Mouse (Mus musculus): Measurements from ENCODE around the gene Pan2. TPM values are rescaled to one million over a fixed set of nuclear protein-coding genes. Genes with fewer than 3 reads are reported as not detected.

The Pan2 gene
- 4.9 and 7.2 TPM in 2 replicates for polyA plus RNA-seq (2012; ENCODE audit: low replicate concordance)

GRCm38 (mm10) chr10:128303126-128304021 lies at the start of gene Pan2:
TSS of gene Pan2 (plus strand) at chr10:128303335.

DNA sequence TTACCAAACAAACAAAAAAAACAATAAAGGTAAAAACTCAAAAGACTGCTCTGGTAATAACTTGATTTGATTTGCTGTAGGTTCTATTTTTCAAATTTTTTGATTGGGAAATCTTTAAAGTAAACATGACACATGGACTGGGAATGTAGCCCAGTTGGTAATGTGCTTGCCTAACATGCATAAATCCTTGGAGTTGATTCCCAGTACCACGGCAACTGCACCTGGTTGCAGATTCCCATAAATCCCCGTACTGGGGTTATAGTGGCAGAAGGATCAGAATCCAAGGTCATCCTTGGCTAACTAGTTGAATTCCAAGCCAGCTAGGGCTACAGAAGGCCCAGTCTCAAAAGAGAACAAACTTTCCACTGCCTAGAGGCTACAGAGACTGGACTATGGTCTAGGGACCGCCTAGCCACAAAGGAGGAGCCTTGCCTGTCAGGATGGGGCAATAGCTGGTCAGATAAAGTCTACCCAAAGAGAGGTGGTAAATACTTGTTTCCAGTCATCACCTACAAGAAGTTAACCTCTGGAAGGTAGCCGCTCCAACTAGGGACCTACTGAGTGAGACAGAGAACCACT lies 49.4 kb upstream of the Pan2 start, which contains the start of gene Apon:
Apon (plus strand) TSS at position 420 of the 579 bp plus-strand sequence.

GRCm38 (mm10) chr10:128268371-128268770 lies 34.8 kb upstream of the Pan2 start, which contains the start of gene Apof:
TSS of gene Apof (plus strand) at chr10:128268671.

DNA sequence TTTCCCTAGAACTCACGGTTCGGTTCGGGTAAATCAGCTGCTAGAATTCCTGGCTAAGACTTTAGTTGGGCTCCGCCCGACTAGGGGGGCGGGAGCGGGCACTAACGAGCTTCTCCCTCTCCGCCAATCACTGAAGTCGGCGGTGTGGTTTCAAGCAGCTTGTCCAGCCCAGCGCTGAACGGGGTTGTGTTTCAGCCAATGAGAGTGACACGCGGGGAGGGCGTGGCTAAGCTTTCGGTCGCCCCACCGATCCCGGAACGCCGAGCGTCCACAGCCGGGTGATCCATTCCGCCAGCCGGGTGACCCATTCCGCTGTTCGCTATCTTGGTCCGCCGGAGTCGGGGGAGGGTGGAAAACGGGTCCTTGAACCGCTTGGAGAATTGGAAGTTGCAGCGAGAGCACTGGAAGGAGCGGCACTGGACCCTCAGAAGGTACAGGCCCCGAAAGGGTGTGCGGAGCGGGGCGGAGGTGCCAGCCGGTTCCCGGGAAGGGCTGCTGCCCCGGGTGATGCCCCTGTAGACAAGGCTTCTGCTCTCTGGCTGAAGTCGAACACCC lies 32.8 kb upstream of the Pan2 start, which contains the start of gene Stat2:
Stat2 (plus strand) TSS at position 273 of the 555 bp plus-strand sequence.

GRCm38 (mm10) chr10:128298702-128299171 lies 4.4 kb upstream of the Pan2 start, which contains the start of gene Il23a:
TSS of gene Il23a (minus strand) at chr10:128298752.

DNA sequence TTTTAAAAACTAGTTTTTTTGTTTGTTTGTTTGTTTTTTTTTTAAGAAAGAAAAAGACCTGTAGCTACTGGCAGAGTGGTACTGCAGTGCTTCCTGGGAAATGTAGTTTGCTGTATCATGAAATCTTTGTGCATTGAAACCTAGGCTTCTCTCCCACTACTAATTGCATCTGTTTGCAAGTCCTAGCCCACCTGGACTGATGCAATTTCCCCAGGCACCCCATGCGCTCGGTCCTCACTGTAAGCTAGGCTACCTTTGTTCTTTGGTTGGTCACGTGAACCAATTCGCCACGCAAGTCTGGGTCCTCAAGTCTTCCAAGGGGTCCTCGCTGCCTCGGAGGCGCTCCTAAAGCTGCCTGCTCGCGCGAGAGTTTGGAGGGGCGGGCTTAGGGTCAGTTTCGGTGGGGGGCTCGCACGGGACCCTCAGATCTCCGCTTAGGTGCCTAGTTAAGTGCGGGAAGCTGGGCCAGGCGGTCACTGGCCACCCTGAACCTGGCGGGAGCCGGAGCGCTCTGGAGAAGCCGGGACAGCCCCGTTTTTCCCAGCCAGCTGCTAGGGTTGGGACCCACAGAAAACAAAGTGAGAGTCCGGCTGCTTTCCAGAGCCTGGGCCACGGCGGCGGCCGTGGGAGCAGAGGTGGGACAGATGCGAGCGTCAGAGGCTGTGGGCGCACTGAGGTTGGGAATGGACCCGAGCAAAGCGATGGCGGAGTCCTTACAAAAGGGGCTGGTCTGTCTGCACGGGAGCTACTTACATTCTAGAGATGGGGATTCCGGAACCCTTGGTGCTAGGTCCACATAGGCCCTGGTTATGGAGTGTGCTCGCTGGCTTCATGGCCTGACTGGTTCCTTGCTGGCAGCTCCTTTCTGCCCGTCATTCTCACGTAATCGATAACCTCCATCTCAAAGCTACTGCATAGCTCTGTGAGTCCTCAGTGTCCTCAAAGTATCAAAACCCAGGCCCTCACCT lies 19.3 kb downstream of the Pan2 start, which contains the start of gene Cnpy2:
Cnpy2 (plus strand) TSS at position 319 of the 968 bp plus-strand sequence.

DNA sequence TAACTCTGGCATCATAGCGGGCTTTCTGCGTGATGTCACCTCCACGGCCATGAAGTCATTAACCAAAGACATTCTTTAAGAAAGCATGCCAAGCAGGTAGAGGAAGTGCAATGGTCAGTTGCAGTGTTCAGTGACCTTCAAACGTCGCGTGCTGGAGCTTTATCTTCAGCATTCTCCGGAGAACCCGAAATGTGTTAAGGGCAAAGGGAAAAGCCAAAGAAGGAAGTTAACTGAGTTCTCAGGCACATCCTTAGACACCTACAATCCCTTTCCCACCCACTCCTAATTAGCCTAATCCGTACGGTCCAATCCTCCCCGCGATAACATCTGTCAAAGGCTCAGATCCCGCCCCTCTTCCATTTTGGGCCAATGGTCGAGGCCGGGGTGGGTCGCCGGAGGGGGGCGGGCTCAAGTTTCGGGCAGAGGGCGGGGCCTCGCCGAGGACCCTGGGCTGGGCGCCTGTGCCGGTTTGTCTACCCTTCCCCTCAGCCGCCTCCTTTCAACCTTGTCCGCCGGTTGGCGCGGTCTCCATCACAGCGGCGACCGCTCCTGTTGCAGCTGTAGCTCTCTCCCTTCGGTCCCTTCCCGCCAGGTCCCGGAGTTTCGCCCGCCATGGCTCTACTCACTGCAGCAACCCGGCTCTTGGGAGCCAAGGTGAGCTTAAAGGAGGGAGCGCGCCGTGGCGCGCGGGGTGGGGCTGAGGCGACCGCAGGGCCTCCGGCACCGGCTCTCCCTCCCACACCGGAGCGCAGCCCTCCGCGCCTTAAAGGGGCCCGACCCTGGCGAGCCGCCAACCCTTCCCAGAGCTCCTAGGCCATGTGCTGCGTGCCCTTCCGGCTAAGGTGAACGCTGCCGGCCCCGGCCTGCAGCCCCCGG lies 34.4 kb downstream of the Pan2 start, which contains the start of gene Cs:
Cs (plus strand) TSS at position 429 of the 876 bp plus-strand sequence.

DNA sequence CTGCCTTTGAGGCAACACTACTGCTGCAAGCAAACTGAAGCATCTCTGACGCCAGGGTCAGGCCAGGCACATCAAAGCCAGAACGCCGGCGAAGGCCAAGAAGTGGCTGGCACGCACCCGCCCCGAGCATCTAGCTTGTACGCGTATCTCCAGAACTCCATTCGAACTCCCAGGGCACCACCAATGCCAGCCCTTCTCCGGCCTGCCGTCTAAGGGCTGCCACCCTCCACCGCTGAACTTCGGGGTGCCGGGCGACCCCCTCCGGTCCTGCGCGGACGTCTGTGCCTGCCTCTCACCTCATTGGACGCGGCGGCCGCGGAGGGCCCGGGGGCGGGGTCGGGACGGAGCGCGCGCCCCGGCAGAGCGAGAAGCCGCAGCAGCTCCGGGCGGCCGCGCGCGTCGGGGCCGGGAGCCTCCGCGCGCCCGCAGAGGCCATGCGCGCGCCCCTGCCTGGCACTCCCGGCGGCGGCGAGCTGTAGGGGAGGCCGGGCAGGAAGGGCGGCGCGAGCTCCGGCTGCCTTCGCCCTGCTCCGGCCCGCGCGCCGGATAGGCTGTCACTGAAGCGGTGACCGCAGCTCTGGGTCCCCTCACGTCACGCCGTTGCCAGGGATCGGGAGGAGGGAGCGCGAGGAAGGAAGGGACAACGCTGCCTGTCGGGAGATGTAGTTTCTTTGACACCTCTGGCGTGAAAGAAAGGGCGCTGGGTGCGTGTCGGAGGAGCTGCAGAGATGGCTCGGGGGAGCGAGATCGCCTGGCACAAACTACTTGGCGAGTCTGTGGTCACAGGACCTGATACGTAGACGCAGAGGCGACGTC lies 65.5 kb downstream of the Pan2 start, which contains the start of gene Coq10a:
Coq10a (minus strand) TSS at position 596 of the 816 bp plus-strand sequence.

Other genes with a start within 250 kb of the Pan2 start
- 75.1 and 109 TPM in 2 replicates for gene Ptges3, start 244.4 kb upstream of the Pan2 start, polyA plus RNA-seq (2012; ENCODE audit: low replicate concordance)
- gene Atp5b, start 220.1 kb upstream of the Pan2 start, polyA plus RNA-seq (2012; ENCODE audit: low replicate concordance): 514 and 876 TPM in 2 replicates
- 32.1 and 58.1 TPM in 2 replicates for gene Baz2a, start 211.8 kb upstream of the Pan2 start, polyA plus RNA-seq (2012; ENCODE audit: low replicate concordance)
- 12.2 and 13.2 TPM in 2 replicates for gene Rbms2, start 123.0 kb upstream of the Pan2 start, polyA plus RNA-seq (2012; ENCODE audit: low replicate concordance)
- 0.91 TPM in 1 of 2 replicates, not detected in the other for gene Gls2, start 108.9 kb upstream of the Pan2 start, polyA plus RNA-seq (2012; ENCODE audit: low replicate concordance)
- 0.61 and 2.6 TPM in 2 replicates for gene Spryd4, start 91.5 kb upstream of the Pan2 start, polyA plus RNA-seq (2012; ENCODE audit: low replicate concordance)
- 0.17 TPM in 1 of 2 replicates, not detected in the other for gene Mip, start 77.5 kb upstream of the Pan2 start, polyA plus RNA-seq (2012; ENCODE audit: low replicate concordance)
- gene Timeless, start 71.3 kb upstream of the Pan2 start, polyA plus RNA-seq (2012; ENCODE audit: low replicate concordance): 8.5 and 11.9 TPM in 2 replicates
- gene Apon, start 49.2 kb upstream of the Pan2 start, polyA plus RNA-seq (2012; ENCODE audit: low replicate concordance): 0.08 TPM in 1 of 2 replicates, not detected in the other
- 0.21 TPM in 1 of 2 replicates, not detected in the other for gene Apof, start 34.7 kb upstream of the Pan2 start, polyA plus RNA-seq (2012; ENCODE audit: low replicate concordance)
- 38.6 and 62.2 TPM in 2 replicates for gene Stat2, start 32.8 kb upstream of the Pan2 start, polyA plus RNA-seq (2012; ENCODE audit: low replicate concordance)
- 0.23 TPM in 1 of 2 replicates, not detected in the other for gene Il23a, start 4.6 kb upstream of the Pan2 start, polyA plus RNA-seq (2012; ENCODE audit: low replicate concordance)
- gene Cnpy2, start 19.1 kb downstream of the Pan2 start, polyA plus RNA-seq (2012; ENCODE audit: low replicate concordance): 29.2 and 43.5 TPM in 2 replicates
- 9.9 and 31.8 TPM in 2 replicates for gene Cs, start 34.4 kb downstream of the Pan2 start, polyA plus RNA-seq (2012; ENCODE audit: low replicate concordance)
- gene Coq10a, start 65.7 kb downstream of the Pan2 start, polyA plus RNA-seq (2012; ENCODE audit: low replicate concordance): 10.2 and 25.7 TPM in 2 replicates
- gene Ankrd52, start 73.8 kb downstream of the Pan2 start, polyA plus RNA-seq (2012; ENCODE audit: low replicate concordance): 59.6 and 62.0 TPM in 2 replicates
- not detected in 2 replicates for gene Slc39a5, start 97.9 kb downstream of the Pan2 start, polyA plus RNA-seq (2012; ENCODE audit: low replicate concordance)
- gene Nabp2, start 108.2 kb downstream of the Pan2 start, polyA plus RNA-seq (2012; ENCODE audit: low replicate concordance): 115 and 117 TPM in 2 replicates
- gene Rnf41, start 108.3 kb downstream of the Pan2 start, polyA plus RNA-seq (2012; ENCODE audit: low replicate concordance): 20.2 and 20.7 TPM in 2 replicates
- 167 and 293 TPM in 2 replicates for gene Smarcc2, start 155.9 kb downstream of the Pan2 start, polyA plus RNA-seq (2012; ENCODE audit: low replicate concordance)
- 68.9 and 549 TPM in 2 replicates for gene Myl6, start 190.8 kb downstream of the Pan2 start, polyA plus RNA-seq (2012; ENCODE audit: low replicate concordance)
- gene Myl6b, start 195.3 kb downstream of the Pan2 start, polyA plus RNA-seq (2012; ENCODE audit: low replicate concordance): 2.2 TPM in 2 replicates
- gene Esyt1, start 222.5 kb downstream of the Pan2 start, polyA plus RNA-seq (2012; ENCODE audit: low replicate concordance): 177 and 239 TPM in 2 replicates
- 29.8 and 36.6 TPM in 2 replicates for gene Zc3h10, start 244.4 kb downstream of the Pan2 start, polyA plus RNA-seq (2012; ENCODE audit: low replicate concordance)
- gene Rpl41, start 246.0 kb downstream of the Pan2 start, polyA plus RNA-seq (2012; ENCODE audit: low replicate concordance): 1,750 and 7,475 TPM in 2 replicates